Mouse (Mus musculus) heart, adult 2 months (tissue): Measurements from ENCODE around the gene Lrr1. TPM values are rescaled to one million over a fixed set of nuclear protein-coding genes. Genes with fewer than 3 reads are reported as not detected.
"Not testable (repeated sequence)": the region's sequence is repeated elsewhere in the genome, so short reads cannot be mapped to it uniquely, and the experiment has no call there.

Experiments used
- DNase-seq, 2 experiments: peaks; one replicate each; pipeline ENCODE4 v3.0.0; 2021
- H3K27ac ChIP-seq: fragments of 200-600 bp; 2 replicates; pipeline ENCODE4 v1.8.1; 2022
- H3K27me3 ChIP-seq: fragments of 200-500 bp; 2 replicates; pipeline ENCODE4 v1.6.1; 2012; ENCODE audit warnings: mild to moderate bottlenecking, low read length, inconsistent platforms, mixed read lengths; ENCODE audit not compliant: control insufficient read depth, insufficient read depth
- H3K36me3 ChIP-seq: fragments of 200-500 bp; 2 replicates; pipeline ENCODE4 v1.6.1; 2012; ENCODE audit warnings: low read length, inconsistent platforms; ENCODE audit not compliant: control insufficient read depth, insufficient read depth
- H3K4me1 ChIP-seq: fragments of 200-500 bp; 2 replicates; pipeline ENCODE4 v1.6.1; 2011; ENCODE audit warnings: low read length; ENCODE audit not compliant: control insufficient read depth, insufficient read depth
- H3K4me3 ChIP-seq: fragments of 200-600 bp; 2 replicates; pipeline ENCODE4 v1.8.1; 2022
- H3K79me2 ChIP-seq: fragments of 200-500 bp; replicated peaks from 2 replicates; pipeline ENCODE4 v1.6.1; 2012; ENCODE audit warnings: mild to moderate bottlenecking, inconsistent platforms, low read length, moderate library complexity, mixed read lengths; ENCODE audit not compliant: control insufficient read depth, insufficient read depth
- H3K9ac ChIP-seq: fragments of 200-500 bp; 2 replicates; pipeline ENCODE4 v1.6.1; 2012; ENCODE audit warnings: low read depth, mild to moderate bottlenecking, control low read depth, inconsistent platforms, low read length, mixed read lengths
- CTCF ChIP-seq: fragments of 200-600 bp; IDR thresholded peaks from 2 replicates; pipeline ENCODE4 v1.8.1; 2022; ENCODE audit warnings: antibody characterized with exemption, mild to moderate bottlenecking, moderate library complexity
- EP300 ChIP-seq: fragments of 200-500 bp; IDR thresholded peaks from 2 replicates; pipeline ENCODE4 v1.6.1; 2011; ENCODE audit warnings: low read depth, low read length, control low read depth; ENCODE audit not compliant: insufficient read depth
- POLR2A ChIP-seq: fragments of 200-500 bp; IDR thresholded peaks from 2 replicates; pipeline ENCODE4 v1.6.1; 2011; ENCODE audit warnings: mild to moderate bottlenecking, low read depth, low read length, control low read depth; ENCODE audit not compliant: insufficient read depth
- WGBS: fragments of 180-500 bp; shearing (Covaris S2); methylation state at CpG from one replicate; pipeline ENCODE4 v1.1.7; 2018; 5-methylcytosine and 5-hydroxymethylcytosine counted together
- intact Hi-C: fragments of 180-260 bp; cut with DNase I; formaldehyde crosslinking; loops from one replicate; pipeline ENCODE4 v1.15.1; 2025
- polyA plus RNA-seq: library from polyadenylated mRNA; depleted of rRNA; stranded (reverse); fragments of >200 nt; gene quantifications from 2 replicates; pipeline ENCODE4 v1.2.3, GENCODE M21; 2012
- total RNA-seq, 2 experiments: library from RNA; stranded (reverse); gene quantifications; 2 replicates each; pipeline ENCODE4 v1.2.3; 2021

Lrr1 gene
- total and polyA plus RNA-seq, 3 experiments: not detected

- no peak for TF ChIP-seq EP300
- no peak for TF ChIP-seq POLR2A
- TF ChIP-seq CTCF: no peak
- H3K4me3 ChIP-seq: peak overlapping the region; percentile 79
- no peaks in the 10 kb centered on the region for H3K27me3 ChIP-seq
- intact Hi-C loops: loop anchor here (2.0 kb wide), 1 partner anchor 26 kb away; the partner anchor contains the start of genes Mgat2 and Rpl36al
- H3K9ac ChIP-seq: peak overlapping the region; percentile 73
- peaks cover 16% of the 10 kb centered on the region for H3K36me3 ChIP-seq
- H3K27ac ChIP-seq: peak overlapping the region; percentile 96
- H3K79me2 ChIP-seq: no peaks in the 10 kb centered on the region
- WGBS: under 1% methylated on average over 19 of the region's 19 CpGs
- no peak for DNase-seq
- peaks cover 3% of the 10 kb centered on the region; the same call in 1 of the 2 replicates for H3K4me1 ChIP-seq
These were observed 10.2 kb upstream of the Lrr1 start for GRCm38 (mm10) chr12:69158366-69158764.

DNA sequence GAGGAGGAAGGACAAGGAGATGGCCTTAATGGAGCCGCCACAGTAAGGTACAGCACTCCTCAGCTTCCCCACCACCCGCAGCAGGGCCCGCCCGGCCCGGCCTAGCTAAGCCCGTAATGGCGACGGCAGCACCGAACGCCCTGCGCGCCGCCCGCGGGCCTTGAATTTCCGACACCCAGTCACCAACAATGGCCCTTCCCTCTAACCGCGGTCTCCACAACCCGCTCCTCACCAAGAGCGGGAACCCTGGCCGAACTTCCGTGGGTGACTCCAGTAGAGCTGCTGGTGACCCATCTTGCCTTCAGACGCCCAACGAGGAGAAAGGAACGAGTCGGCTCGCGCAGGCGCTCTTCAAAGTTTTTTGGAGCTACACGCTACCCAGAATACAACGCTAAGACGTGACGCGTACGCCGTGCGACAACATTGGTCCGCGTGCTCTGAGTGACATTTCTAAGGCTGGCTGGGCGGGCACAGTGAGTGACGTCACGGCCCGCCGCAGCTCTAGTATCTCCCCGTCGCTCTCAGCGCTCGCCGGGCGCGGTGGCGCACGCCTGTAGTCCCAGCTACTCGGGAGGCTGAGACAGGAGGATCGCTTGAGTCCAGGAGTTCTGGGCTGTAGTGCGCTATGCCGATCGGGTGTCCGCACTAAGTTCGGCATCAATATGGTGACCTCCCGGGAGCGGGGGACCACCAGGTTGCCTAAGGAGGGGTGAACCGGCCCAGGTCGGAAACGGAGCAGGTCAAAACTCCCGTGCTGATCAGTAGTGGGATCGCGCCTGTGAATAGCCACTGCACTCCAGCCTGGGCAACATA lies 9.6 kb upstream of the Lrr1 start, which contains the start of gene Rps29:
Rps29 (minus strand) TSS at position 422 of the 813 bp plus-strand sequence.
- not testable (repeated sequence) for H3K27me3 ChIP-seq, H3K79me2 ChIP-seq, H3K4me1 ChIP-seq
- DNase-seq: peak; percentile 97 to 99
- Histone ChIP-seq H3K36me3 (peaks cover 16% of the 10 kb centered on the region), H3K4me3 (peak within 1 kb of the TSS; percentile 79), H3K9ac (peak within 1 kb of the TSS; percentile 73), H3K27ac (peak within 1 kb of the TSS; percentile 96)
- intact Hi-C loops: loop anchor here (2.0 kb wide), 1 partner anchor 26 kb away; the partner anchor contains the start of genes Mgat2 and Rpl36al
- peak; percentile 96 for TF ChIP-seq POLR2A
- 0 out of 2 replicates have a peak, but pooled peaks have one; percentile 2 for TF ChIP-seq EP300
- WGBS: under 1% methylated on average over 57 of the region's 68 CpGs

GRCm38 (mm10) chr12:69159578-69159940 lies 9.1 kb upstream of the Lrr1 start:
- intact Hi-C loops: loop anchor here (2.0 kb wide), 1 partner anchor 25 kb away; the partner anchor contains the start of genes Mgat2 and Rpl36al
- no peak overlapping the region for H3K9ac ChIP-seq
- TF ChIP-seq CTCF (peak; percentile 85), EP300 (no peak)
- H3K27ac ChIP-seq: peak overlapping the region; percentile 52; the same call in 1 of the 2 replicates
- WGBS: 3% methylated on average over 9 of the region's 9 CpGs
- H3K36me3 ChIP-seq: peaks cover 16% of the 10 kb centered on the region
- H3K4me1 ChIP-seq: peaks cover 3% of the 10 kb centered on the region; the same call in 1 of the 2 replicates
- no peaks in the 10 kb centered on the region for H3K79me2 ChIP-seq
- peak; percentile 28 to 36 for DNase-seq
- no peak overlapping the region for H3K4me3 ChIP-seq
- no peaks in the 10 kb centered on the region for H3K27me3 ChIP-seq

GRCm38 (mm10) chr12:69160677-69161076 lies 7.9 kb upstream of the Lrr1 start:
- peaks cover 16% of the 10 kb centered on the region for H3K36me3 ChIP-seq
- H3K27ac ChIP-seq, H3K4me1 ChIP-seq, H3K79me2 ChIP-seq, H3K9ac ChIP-seq, H3K27me3 ChIP-seq, DNase-seq, H3K4me3 ChIP-seq, intact Hi-C loops: not testable (repeated sequence)
- 81% methylated on average over 2 of the region's 2 CpGs for WGBS

DNA sequence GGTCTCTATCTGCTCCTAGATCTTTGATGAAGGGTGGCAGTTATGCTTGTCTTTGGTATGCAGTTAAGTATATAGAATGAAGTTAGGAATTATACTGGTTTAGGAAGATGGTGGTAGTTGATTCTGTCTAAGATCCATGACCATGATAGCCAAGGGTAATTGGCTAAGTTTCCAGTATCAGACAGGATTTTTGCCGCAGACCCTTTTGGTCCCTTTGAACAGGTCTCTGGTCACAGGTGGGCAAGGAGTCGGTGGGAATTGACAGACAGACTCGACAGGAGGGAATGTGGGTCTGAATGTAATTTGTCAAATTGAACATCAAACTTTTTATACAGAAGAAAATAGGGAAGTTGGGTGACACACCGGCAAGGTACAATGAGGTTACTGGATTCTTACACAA lies 5.0 kb upstream of the Lrr1 start:
- H3K4me3 ChIP-seq, H3K36me3 ChIP-seq, H3K79me2 ChIP-seq, H3K9ac ChIP-seq, H3K4me1 ChIP-seq, H3K27ac ChIP-seq, H3K27me3 ChIP-seq, DNase-seq, intact Hi-C loops: not testable (repeated sequence)
- WGBS: 81% methylated on average over 4 of the region's 4 CpGs

DNA sequence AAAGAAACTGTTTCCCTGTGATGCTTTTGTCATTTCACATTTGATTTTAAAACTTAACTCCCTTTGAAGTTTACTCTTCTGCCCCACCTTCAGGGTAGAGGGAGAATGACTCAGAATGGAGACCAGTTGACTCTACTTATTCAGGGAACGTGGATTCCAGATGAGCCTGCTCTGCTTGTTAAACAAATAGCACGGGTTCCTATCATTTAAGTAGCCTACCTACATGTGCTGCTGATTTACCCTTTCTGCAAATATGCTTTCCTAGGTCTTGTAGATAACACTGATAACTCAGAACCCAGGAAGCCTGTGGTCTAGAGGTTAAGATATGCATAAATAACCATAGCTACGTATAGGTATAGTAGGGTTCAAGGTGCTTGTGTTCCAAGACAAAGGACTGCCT lies 3.7 kb upstream of the Lrr1 start:
- no peak overlapping the region for H3K27ac ChIP-seq
- H3K36me3 ChIP-seq: no peaks in the 10 kb centered on the region
- intact Hi-C loops: no loop called here
- H3K4me3 ChIP-seq: no peak overlapping the region
- H3K27me3 ChIP-seq: no peaks in the 10 kb centered on the region
- WGBS: 53% methylated on average over 3 of the region's 3 CpGs
- no peaks in the 10 kb centered on the region for H3K79me2 ChIP-seq
- TF ChIP-seq EP300: no peak
- no peak for TF ChIP-seq POLR2A
- TF ChIP-seq CTCF: no peak
- H3K9ac ChIP-seq: no peak overlapping the region
- H3K4me1 ChIP-seq: no peaks in the 10 kb centered on the region
- DNase-seq: no peak

- H3K36me3 ChIP-seq, DNase-seq: not testable (repeated sequence)
- 72% methylated on average over 8 of the region's 8 CpGs for WGBS
These were observed 1.6 kb upstream of the Lrr1 start for GRCm38 (mm10) chr12:69166861-69167581.

More at GRCm38 (mm10) chr12:69166861-69167581, 1.6 kb upstream of the Lrr1 start:
- H3K9ac ChIP-seq, H3K4me1 ChIP-seq, H3K4me3 ChIP-seq, H3K27me3 ChIP-seq, H3K79me2 ChIP-seq, H3K27ac ChIP-seq, intact Hi-C loops: not testable (repeated sequence)
